Mouse (Mus musculus) cerebellum, postnatal 25 days (tissue): ENCODE measurements around the gene Tnfsf13.
A peak's percentile ranks its signal among the peaks of the same experiment; 100 is the strongest.

Experiments used
- DNase-seq, 2 experiments: peaks; one replicate each; pipeline ENCODE4 v3.0.0; 2021; ENCODE audit warnings: mixed read lengths in 2 of 2

Gene Tnfsf13

DNA sequence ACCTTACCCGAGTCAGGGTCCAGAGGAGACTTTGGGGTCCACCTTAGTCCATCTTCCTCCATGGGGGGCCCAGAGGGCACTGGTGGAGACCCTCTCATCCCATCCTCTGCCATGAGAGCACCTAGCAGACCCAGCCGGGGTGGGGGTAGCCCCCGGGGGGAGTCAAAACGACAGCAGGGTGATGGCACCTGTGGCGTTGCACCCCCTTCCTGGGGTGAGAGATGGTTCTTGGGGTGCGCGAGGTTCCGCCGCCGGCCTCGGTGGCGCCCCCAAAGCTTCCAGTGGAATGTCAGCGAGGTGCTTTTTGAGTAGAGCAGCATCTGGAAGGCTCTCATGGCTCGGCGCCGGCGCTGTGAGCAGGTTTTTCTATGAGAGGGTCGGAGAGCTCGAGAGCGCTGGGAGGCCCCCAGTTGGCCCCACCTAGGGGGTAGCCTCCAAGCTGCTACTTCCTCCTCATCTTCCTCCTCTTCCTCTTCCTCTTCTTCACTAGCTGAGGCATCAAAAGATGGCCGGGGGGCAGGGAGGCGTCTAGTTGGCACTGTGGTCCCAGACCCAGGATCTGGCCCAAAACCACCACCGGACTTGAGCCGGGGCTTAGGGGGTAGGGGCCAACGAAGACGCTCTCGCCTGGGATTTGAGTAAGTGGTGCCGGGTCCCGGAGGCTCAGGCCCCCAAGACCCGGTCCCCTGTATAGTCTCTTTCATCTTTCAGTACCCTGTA, 5.3 kb downstream of the Tnfsf13 start:
- peak in 1 of 2 experiments; percentile 43 for DNase-seq

- no peak for DNase-seq
These were observed 6.4 kb downstream of the Tnfsf13 start for GRCm38 (mm10) chr11:69679144-69679543.

DNA sequence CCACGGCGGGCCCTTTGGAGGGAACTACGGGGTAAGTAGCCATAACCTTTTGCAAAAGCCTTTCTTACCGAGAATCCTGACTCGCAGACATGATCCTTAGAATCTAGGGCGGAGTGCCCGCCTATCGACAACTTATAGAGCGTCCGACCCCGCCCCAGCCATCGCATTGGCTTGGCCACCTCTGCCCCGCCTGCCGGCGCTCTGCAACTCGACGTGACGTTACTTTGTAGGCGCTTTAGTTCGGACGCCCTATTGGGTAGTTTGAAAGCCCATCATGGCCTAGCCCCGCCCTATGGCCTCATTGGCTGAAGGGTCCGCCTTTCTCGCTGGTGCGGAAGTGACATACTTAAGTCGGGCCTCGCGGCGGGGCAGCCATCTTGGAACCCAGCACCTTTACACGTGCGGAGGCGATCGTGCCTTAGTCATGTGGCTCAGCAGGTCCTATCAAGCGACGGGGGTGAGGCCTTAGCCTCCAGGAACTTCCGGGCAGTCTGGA, 13.3 kb downstream of the Tnfsf13 start, which contains the start of gene Eif4a1:
Gene Eif4a1, minus strand, starts transcription at position 213 of the 496 bp plus-strand sequence.
- DNase-seq: peak; percentile 100

DNA sequence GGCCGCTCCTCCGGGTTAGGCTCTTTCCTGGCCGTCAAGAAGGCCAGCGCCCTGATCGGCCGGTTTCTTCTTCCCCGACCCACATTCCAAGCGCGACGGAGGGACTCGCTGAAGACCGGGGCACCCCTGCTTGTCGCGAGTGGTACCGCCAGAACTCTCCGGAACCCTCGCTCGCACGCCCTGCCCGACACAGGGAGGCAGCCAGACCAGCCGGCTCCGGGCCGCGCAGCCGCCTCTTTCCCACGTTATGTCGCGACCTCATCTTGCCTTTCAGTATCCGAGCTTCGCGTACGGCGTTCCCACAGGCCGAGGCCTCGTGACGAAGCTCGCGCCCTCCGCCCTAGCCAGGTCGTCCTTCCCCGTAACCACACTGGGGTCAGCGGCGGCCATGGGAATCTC, 13.9 kb downstream of the Tnfsf13 start:
- no peak for DNase-seq

DNA sequence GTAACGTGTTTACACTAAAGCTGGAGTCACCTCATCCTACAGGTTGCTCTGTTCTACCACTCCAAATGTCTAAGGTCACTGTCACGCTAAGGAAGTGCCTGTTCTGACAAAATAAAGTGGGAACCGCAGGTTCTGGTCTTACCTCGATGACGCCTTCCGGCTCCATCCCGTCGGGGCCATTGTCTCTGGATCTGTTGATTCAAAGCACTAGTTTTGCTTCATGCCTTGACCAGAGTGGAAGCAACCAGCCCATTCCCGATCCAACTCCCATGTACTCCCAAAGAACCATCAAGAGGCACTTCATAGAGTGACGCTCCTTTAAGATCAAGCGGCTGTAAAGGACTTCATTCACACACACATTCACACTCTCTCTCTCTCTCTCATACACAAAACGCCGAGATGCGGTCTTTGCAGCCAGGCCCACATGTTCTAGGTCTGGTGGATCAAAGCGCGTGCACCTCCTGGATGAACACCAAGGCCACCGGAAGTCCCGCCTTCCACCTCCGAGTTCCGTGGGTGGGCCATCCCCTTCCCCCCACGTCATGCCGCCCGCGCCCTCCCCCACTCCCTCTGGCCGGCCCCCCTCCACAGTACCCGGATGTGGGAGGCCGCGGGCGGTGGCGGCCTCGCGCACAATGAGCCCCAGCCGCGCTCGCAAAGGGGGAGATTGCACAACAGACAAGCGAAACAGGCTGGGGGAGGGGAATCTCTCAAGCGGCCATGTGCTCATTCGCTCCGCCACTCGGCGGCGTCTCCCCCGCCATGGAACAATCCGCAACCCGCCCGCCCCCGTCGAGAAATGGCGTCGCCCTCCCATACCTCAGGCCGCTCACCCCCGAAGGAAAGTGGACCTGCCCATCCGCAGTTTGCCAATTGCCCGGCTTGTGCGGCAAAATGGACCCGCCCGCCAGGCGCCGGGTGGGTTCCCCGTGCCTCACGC, 14.5 kb downstream of the Tnfsf13 start:
- DNase-seq: peak; percentile 96 to 98

- DNase-seq: no peak
These were observed 18.9 kb downstream of the Tnfsf13 start for GRCm38 (mm10) chr11:69666665-69667005.

- no peak for DNase-seq
These were observed 19.5 kb downstream of the Tnfsf13 start, which contains the start of gene Cd68 for GRCm38 (mm10) chr11:69665961-69666664. Gene Cd68 (minus strand): TSS chr11:69666153.

DNA sequence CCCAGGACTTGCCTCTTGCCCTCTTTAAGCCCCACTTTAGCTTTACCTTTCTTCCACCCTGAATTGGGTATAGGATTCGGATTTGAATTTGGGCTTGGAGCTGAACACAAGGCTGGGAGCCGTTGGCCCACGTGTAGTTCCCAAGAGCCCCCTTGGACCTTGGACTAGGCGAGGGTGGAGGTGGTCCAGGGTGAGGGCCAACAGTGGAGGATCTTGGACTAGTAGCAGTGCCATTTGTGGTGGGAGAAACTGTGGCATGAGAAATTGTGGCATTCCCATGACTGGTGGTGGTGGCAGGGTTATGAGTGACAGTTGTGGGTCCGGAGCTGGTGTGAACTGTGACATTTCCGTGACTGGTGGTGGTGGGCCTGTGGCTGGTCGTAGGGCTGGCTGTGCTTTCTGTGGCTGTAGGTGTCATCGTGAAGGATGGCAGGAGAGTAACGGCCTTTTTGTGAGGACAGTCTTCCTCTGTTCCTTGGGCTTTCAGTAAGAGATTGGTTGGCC, 20.1 kb downstream of the Tnfsf13 start:
- no peak for DNase-seq

- no peak for DNase-seq
These were observed 20.7 kb downstream of the Tnfsf13 start for GRCm38 (mm10) chr11:69664841-69665240.

GRCm38 (mm10) chr11:69663795-69664194, 21.8 kb downstream of the Tnfsf13 start:
- peak in 1 of 2 experiments; percentile 37 for DNase-seq

DNA sequence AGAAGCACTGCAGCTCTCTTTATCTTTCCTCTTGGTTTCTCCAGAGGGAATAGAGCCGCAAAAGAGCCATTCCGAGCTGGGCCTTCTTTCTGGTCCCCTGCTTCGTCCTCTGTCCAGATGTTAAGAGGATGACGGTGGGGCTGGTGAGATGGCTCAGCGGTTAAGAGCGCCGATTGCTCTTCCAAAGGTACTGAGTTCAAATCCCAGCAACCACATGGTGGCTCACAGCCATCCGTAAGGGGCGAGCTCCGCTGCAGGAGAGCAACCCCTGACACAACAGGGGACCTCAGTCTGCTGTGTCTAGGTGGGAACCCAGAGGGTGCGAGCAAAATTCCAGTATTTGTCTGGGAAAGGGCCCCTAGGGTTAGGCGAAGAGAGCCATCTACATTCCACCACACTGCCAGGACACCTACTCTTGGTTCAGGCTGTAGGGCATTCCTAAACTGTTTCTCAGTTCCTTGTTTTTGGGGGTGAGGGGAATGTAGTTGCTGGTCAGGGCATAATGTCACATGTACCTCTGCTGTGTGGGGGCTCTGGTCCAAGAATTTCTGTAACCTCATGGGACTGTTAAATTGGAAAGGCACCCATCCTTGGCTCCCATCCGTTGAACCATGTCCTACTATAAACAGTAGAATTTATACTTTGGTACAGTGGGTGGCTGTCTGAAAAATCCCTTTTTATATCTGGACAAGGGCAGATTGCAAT, 22.5 kb downstream of the Tnfsf13 start:
- DNase-seq: no peak

DNA sequence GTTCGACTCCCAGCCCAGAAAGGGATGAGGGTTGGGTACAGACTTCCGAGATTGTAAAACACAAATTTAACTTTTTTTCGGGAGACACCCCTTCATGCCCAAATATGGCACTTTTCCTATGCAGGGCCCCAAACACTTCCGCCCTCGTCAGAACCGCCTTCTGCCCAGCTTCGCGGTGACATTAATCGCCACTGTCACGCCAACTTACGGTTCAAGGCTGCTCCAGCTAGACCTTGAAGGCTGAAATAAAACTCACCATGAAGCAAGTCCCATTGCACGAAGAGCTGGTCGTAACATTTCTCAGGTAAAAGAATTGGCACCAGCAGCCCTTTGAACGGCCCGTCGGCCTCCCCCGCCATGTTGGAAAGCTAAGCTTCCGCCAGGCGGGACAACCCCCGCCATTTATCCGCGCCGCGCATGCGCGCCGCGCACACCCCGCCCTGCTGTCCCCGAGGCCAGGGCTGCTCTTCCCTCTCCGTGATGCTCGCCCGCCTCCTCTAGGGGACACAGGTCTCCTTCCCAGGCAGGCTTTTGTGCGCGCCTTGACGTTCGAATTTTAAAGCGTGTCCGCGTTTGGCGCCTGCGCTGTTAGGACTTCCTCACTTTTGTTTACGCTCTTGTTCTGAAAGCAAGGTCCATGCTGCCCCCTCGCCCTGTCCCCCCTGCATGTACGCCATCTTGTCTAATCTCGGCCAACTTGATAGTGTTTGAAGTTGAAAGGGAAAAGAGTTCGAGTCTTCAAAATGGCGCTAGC, 23.2 kb downstream of the Tnfsf13 start, which contains the start of gene Mpdu1:
Gene Mpdu1, minus strand, starts transcription at position 430 of the 754 bp plus-strand sequence.
- peak; percentile 93 to 95 for DNase-seq

GRCm38 (mm10) chr11:69661221-69661881, 24.2 kb downstream of the Tnfsf13 start:
- DNase-seq: peak in 1 of 2 experiments; percentile 30

DNA sequence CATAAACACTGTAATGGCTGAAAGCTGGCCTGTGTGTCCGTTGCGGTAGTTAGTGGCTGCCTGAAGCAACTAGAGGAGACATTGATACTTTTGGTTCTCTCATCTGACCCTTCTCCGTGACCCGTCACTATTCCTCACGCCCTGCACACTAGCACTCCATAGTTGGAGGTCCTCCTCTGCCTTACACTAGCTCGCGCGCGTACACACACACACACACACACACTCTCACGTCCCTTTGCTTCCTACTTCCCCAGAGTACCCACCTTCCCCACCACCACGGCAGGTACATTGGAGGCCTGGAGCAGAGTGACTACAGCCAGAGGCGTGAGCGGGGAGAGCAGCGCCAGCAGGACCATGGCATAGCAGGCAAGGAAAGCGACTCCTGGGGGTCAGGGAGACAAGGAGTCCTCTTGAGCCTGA, 28.1 kb downstream of the Tnfsf13 start:
- DNase-seq: no peak

- peak; percentile 61 to 71 for DNase-seq
These were observed 28.7 kb downstream of the Tnfsf13 start for GRCm38 (mm10) chr11:69656617-69657461.

DNA sequence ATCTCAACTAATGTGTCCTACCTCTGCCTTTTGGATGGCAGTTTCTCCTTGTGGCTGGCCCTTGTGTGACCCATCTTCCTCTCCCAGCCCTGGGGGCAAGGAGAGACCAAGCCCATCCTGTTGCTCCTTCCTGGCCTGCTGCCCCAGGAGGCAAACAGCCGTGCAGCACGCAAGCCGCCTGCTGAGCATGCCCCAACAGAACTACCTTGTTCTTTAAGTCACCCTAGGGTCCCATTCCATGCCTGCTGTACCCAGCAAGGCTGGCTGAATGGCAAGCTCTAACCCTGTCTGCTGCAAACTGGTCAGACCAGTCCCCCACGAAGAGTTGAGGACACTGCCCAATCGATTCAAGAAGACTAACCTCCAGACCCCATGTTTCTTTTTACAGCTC, 29.5 kb downstream of the Tnfsf13 start:
- no peak for DNase-seq

DNA sequence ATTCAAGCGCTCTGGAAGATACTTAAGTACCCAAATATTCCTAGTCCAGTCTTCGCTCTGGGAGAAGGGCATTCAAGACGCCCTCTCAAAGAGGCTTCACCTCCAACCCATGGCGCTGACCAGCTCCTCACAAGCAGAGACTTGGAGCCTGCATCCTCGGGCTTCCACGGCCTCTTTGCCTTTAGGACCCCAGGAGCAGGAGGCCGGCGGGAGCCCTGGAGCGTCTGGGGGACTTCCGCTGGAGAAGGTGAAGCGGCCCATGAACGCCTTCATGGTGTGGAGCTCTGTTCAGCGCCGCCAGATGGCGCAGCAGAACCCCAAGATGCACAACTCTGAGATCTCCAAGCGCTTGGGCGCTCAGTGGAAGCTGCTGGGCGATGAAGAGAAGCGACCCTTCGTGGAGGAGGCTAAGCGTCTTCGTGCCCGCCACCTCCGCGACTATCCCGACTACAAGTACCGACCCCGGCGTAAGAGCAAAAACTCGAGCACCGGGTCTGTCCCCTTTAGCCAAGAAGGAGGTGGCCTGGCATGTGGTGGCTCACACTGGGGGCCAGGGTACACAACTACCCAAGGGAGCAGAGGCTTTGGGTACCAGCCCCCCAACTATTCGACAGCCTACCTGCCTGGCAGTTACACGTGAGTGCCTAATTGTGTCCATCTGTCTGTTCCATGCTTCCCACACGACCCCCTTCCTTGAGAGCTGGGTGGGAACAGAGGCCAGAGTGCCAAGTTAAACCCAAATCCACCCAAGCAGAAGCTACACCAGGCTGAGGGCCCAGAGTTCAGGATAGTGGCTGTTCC, 30.1 kb downstream of the Tnfsf13 start, which contains the start of gene Sox15:
Gene Sox15, plus strand, starts transcription at position 51 of the 801 bp plus-strand sequence.
- peak; percentile 81 to 86 for DNase-seq

DNA sequence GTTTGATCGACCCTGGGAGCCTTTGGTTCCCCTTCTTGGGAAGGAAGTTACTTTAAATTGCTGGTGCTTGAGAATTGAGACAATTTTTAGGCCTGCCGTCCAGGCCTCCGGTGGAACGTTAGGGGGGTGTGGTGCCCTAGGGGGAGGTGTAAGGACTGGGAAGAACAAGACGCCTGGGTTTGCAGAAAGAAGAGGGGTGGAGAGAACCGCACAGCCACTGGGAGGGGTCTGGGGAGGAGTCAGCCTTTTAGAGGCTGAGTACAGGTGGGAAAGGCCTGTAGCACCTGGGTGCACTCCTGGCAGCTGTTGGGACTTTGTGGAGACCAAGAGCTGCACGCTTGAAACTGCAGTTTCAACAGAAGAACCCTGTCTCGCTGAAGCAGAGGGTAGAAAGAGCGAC, 30.8 kb downstream of the Tnfsf13 start:
- no peak for DNase-seq

DNA sequence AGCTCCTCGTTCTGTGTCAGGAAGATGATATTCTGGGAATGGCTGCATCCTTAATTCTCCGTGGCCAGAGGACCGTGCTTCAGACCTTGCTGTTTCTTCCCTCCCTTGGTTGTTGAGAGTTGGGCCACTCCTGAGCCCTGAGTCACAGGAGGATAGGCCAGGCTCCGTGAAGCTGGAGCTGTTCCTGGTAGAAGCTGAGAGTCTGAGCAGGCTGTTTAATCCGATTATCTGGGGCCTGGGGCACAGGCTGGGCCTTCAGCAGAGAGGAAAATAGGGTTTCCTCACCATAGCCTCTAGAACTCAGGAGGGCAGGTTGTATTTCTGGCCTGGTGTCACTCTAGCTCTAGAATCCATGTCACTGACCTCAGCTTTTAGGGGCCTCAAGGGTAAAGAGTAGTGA, 32.2 kb downstream of the Tnfsf13 start:
- DNase-seq: no peak
